Mouse (Mus musculus) mature B cell (primary cell): Measurements from ENCODE around the gene Gdap2.

Source experiments
- in situ Hi-C: fragments of 300-500 bp; cut with MboI; formaldehyde crosslinking; loops from 2 replicates; pipeline ENCODE4 v1.14.3; 2019

Gdap2 gene

DNA sequence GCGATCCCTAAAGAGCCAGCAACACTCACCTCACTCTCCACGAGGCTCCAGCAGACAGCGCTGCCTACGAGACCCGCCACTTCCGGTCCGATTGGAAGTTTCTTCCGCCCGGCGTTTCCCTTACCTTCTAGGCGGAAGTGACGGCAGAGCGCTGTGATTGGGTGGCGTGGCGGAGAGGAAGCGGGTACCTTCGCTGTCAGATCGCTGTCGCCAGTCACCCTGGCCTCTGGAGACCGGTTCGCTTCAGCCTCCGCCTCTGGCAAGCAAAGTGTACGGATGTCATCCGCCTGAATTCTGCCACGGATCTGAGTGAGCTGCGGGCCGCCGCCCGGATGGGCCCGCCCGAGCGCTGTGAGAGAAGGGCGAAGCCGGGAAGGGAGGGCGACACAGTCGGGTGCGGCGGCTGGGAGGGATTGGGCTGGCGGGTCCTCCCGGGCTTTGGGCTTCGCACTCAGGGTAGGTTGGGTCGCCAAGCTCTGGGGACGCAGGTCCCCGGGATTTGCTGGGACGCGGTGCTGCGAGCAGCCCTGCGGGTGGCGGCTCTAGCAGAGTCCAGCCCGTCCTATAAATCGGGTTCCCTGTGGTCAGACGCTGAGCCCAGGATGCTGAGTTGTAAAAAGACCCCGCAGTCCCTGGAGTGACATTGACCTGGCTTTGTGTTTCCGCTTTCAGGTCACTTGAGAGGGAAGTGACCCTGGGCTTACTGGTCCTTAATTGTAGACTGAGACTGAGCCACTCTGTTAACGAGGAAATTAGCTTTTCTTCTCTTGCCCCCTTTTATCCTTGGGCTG is at the start of gene Gdap2, which contains the start of gene Wdr3:
Gene Gdap2, plus strand, starts transcription at position 67 of the 791 bp plus-strand sequence.
Gene Wdr3, minus strand, starts transcription at position 93 of the 791 bp plus-strand sequence.
- in situ Hi-C loops: loop anchor here (25.0 kb wide), 1 partner anchor 1025 kb away; the partner anchor contains the start of gene Wars2

DNA sequence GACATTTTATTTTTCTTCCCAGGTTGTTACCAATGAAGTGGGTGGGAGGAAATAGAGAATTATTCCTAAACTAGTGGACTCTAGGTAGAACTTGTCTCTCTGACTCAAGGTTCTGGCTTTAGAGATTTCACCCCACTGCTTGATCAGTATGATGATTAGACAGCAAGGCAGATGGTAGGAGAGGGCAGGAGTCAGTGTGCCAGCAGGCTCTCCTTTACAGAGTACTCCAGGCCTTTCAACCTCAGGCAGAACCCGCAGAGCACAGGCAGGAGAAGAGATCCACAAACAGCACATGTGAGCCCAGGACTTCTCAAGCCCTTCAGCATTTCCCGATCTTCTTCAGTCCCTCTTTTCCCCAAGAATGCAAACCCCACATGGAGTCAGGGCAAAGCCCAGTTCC is 43.5 kb upstream of the Gdap2 start:
- in situ Hi-C loops: no loop called here

DNA sequence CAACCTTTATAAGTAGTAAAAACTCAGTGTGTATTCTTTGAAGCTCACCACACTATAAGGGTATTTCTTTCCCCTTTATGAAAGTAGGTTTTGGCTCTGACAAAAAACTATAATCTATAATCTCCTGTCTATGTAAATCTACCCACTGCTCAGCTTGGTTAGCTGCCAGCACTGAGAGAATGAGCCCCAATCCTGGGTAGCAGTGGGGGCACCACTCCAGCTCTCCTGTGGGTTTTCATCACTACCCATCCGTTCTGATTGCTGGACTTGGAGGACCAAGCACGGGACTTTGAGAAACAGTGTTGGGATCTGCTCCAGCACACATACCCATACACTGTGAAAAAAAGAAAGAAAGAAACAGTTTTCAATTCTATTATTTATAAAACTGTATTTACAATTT is 40.2 kb upstream of the Gdap2 start:
- in situ Hi-C loops: no loop called here

DNA sequence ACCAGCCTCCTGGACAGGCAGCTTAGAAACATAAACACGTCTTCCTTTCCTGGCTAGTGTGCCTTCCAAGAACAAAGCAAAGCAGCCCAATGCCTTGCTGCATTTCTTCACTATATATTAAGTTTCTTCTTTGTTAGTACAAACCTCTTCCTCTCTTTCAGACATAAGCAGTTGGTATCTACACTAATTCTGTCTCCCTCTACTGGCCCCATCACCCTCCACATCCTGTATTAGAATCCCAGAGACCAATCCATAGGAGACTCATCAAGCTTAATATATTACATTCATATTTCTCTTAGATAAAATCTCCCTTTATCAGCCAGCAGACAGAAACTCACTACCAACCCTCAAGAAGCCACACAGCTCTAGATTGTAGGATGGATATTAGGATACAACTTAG is 39.7 kb upstream of the Gdap2 start:
- in situ Hi-C loops: no loop called here

DNA sequence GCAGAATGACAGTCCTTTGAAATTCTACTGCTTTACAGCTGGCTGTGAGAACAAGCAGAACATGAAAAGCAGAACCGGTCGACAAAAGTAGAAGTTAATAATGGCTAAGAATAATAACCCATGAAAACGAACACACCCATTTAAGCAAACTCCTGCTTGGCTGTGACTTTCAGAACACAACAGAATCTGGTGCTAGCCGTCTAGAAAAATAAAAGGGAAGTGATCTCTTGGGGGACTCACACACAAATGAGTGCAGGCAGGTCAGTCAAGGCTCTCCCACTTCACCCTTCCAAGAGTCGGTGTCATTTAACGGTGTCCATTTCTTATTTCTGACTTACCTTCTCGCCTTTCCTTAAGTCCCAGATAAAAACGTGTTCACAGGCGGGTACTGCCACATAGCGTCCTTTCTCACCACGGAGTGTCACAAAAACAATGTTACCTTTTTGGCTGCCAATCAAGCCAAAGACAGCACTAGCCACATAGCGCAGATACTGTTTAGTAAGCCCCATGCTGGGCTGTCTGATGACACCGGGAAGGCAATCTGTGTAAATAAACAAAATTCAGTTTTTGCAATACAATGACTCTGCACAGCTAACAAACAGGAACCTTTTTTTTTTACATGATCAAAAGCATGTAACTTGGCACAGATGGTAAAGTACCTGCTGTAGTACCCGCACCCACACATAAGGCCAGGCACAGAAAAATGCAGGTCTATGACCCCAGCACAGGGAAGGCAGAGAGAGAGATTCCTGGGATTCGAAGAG is 1.3 kb upstream of the Gdap2 start:
- in situ Hi-C loops: loop anchor here (25.0 kb wide), 1 partner anchor 1024 kb away; the partner anchor contains the start of gene Wars2

GRCm38 (mm10) chr3:100161665-100162314 is 391 bp upstream of the Gdap2 start:
- in situ Hi-C loops: loop anchor here (25.0 kb wide), 1 partner anchor 1024 kb away; the partner anchor contains the start of gene Wars2

- in situ Hi-C loops: loop anchor here (25.0 kb wide), 1 partner anchor 1026 kb away; the partner anchor contains the start of gene Wars2
Observed at GRCm38 (mm10) chr3:100163556-100163955, 1.4 kb downstream of the Gdap2 start.

DNA sequence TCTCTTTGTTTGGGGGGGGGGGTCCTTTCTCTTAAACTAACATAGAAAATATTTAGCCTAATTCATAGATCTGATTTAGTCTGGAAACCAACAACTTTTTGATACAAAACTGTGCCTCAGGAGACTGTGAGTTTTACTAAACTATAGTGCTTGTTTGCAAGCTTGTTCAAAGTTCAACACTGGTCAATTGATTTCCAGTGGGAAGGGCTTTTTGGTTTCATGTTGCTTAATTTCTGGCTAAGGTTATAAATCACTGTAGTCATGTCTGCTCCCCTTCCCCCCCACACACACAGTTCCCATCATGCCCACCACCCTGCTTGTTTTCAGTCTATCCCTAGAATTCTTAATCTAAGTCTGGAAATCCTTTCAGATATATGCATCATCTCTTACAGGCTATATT is 2.8 kb downstream of the Gdap2 start:
- in situ Hi-C loops: loop anchor here (25.0 kb wide), 1 partner anchor 1028 kb away; the partner anchor contains the start of gene Wars2

- in situ Hi-C loops: no loop called here
Observed at GRCm38 (mm10) chr3:100176031-100176430, 13.8 kb downstream of the Gdap2 start.

DNA sequence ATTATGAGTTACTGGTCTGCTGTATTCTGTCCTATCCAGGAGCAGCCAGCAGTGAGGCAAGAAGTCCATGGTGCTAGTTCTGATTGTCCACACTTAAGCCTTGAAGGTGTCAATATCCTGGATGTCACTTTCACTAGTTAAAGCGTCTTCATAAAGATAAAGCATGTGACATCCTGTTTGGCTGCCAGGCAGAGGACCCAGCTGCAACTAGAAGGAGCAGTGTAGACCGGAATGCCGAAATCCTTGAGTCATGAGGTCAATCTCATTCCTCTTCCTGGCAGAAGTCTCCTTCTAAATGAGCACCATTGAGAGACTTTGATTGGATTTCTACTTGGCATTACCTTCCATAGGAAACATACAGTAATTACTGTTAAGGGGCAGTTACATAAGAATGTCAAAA is 18.3 kb downstream of the Gdap2 start:
- in situ Hi-C loops: no loop called here

GRCm38 (mm10) chr3:100189444-100189843 is 27.3 kb downstream of the Gdap2 start:
- in situ Hi-C loops: no loop called here

- in situ Hi-C loops: no loop called here
Observed at GRCm38 (mm10) chr3:100189861-100190260, 27.7 kb downstream of the Gdap2 start.

DNA sequence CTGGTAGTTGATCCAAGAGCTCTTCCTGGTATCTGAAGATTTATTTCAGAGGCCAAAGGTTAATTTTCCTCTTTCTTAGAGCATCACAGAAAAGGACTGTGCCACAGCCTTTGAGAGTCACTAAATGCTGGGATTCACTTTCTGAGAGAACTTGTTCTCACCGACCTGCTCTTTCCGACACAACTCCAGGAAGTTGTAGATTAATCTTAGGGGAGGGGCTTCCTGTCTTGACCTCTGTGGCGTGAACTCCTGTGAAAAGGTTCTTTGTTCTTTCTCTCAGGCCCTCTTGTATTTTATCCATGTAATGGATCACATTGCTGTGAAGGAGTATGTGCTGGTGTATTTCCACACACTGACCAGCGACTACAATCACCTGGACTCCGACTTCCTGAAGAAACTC is 32.0 kb downstream of the Gdap2 start:
- in situ Hi-C loops: no loop called here

DNA sequence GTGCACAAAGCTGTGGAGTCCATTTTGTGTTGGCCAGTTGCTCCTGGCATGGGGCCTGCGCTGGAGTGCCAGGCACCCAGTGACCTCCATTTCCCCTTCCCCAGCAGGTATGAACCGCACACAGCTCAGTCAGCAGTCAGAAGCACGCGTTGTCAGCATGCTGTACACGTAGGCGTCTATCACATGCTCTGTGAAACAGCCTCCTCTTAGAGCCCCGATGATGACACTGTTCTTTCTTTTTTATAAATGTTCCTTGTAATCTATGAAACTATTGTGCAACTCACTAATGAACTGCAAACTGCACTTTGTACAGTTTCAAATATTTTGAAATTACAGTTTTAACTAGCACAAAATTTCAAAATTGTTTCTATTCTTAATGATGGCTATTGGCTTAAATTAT is 39.4 kb downstream of the Gdap2 start:
- in situ Hi-C loops: no loop called here

GRCm38 (mm10) chr3:100206973-100207372 is 44.8 kb downstream of the Gdap2 start:
- in situ Hi-C loops: no loop called here

- in situ Hi-C loops: no loop called here
Observed at GRCm38 (mm10) chr3:100215469-100215868, 53.3 kb downstream of the Gdap2 start.

DNA sequence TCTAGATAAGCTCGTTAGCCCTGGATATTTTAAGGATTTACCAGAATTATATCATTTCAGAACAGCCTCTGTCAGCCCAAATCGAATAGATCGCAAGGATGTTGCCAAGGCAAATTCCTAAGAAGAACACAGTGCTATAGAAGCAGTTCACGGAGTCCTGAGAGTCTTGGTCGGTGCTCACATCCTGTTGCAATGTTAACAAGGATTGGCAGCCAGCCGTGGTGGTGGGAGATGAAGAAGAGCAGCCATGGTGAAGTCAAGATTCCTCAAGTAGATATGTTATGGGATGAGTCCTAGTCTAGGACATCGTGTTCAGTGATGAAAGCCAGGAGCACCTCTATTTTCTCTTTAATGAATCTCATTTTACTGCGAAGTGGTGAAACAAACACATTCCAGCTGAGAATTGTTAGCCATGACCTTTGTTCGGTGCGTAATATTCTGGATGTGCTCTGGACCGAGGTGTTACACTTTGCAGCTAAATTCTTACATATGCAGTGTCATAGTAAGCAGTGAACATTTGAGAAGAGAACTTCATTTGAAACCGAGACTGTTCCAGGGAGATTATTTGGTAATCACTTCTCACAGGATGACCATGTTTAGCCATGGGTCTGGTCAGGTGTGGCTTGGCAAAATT is 63.3 kb downstream of the Gdap2 start:
- in situ Hi-C loops: no loop called here

GRCm38 (mm10) chr3:100227509-100227908 is 65.3 kb downstream of the Gdap2 start:
- in situ Hi-C loops: no loop called here

GRCm38 (mm10) chr3:100228981-100229380 is 66.8 kb downstream of the Gdap2 start:
- in situ Hi-C loops: no loop called here

GRCm38 (mm10) chr3:100236725-100237436 is 74.7 kb downstream of the Gdap2 start:
- in situ Hi-C loops: no loop called here

GRCm38 (mm10) chr3:100242230-100242629 is 80.0 kb downstream of the Gdap2 start:
- in situ Hi-C loops: no loop called here
